Mouse (Mus musculus) limb, embryonic 14.5 days (tissue): ENCODE measurements around the gene Prdm16. TPM values are rescaled to one million over a fixed set of nuclear protein-coding genes. Genes with fewer than 3 reads are reported as not detected.

Experiments
- ATAC-seq: fragments of 200-750 bp; cut with Nextera tagmentation; 2 replicates; pipeline ENCODE4 v1.8.0; 2017; ENCODE audit warnings: low read depth, moderate number of reproducible peaks, moderate TSS enrichment; ENCODE audit not compliant: low FRiP score
- DNase-seq: peaks from one replicate; pipeline ENCODE4 v3.0.0-alpha.2; 2015; ENCODE audit warnings: low spot score
- H3K27ac ChIP-seq: fragments of 300-500 bp; sonication (generic); replicated peaks from 2 replicates; pipeline ENCODE4 v1.5.1; 2014; ENCODE audit warnings: low read depth, mild to moderate bottlenecking, low read length, moderate library complexity, mixed read lengths
- H3K27me3 ChIP-seq: fragments of 300-500 bp; sonication (generic); 2 replicates; pipeline ENCODE4 v1.6.1; 2014; ENCODE audit warnings: low read length, mixed read lengths; ENCODE audit not compliant: control insufficient read depth, insufficient read depth
- H3K36me3 ChIP-seq: fragments of 300-500 bp; sonication (generic); 2 replicates; pipeline ENCODE4 v1.6.1; 2014; ENCODE audit warnings: mild to moderate bottlenecking, low read length, moderate library complexity, mixed read lengths; ENCODE audit not compliant: control insufficient read depth, insufficient read depth
- H3K4me1 ChIP-seq: fragments of 300-500 bp; sonication (generic); 2 replicates; pipeline ENCODE4 v1.6.1; 2014; ENCODE audit warnings: antibody characterized with exemption, low read length, mixed read lengths; ENCODE audit not compliant: control insufficient read depth, insufficient read depth
- H3K4me2 ChIP-seq: fragments of 300-500 bp; sonication (generic); replicated peaks from 2 replicates; pipeline ENCODE4 v1.6.1; 2014; ENCODE audit warnings: low read depth, mild to moderate bottlenecking, low read length, moderate library complexity; ENCODE audit not compliant: severe bottlenecking
- H3K4me3 ChIP-seq: fragments of 300-500 bp; sonication (generic); replicated peaks from 2 replicates; pipeline ENCODE4 v1.5.1; 2014; ENCODE audit warnings: low read length
- H3K9ac ChIP-seq: fragments of 300-500 bp; sonication (generic); 2 replicates; pipeline ENCODE4 v1.6.1; 2014; ENCODE audit warnings: mild to moderate bottlenecking, low read depth, low read length, moderate library complexity; ENCODE audit not compliant: severe bottlenecking
- H3K9me3 ChIP-seq: fragments of 300-500 bp; sonication (generic); 2 replicates; pipeline ENCODE4 v1.6.1; 2016; ENCODE audit warnings: low read length; ENCODE audit not compliant: control insufficient read depth
- POLR2A ChIP-seq: fragments of 200-500 bp; IDR thresholded peaks from 2 replicates; pipeline ENCODE4 v1.8.0; 2012; ENCODE audit warnings: inconsistent platforms, mild to moderate bottlenecking, moderate library complexity, borderline replicate concordance; ENCODE audit not compliant: insufficient read depth, insufficient read length; ENCODE audit errors: extremely low read depth
- WGBS: fragments of 180-500 bp; shearing (Covaris S2); extraction: QIAGEN DNeasy Blood & Tissue Kit; methylation state at CpG from one replicate; pipeline ENCODE4 v1.1.7; 2014; 5-methylcytosine and 5-hydroxymethylcytosine counted together
- polyA plus RNA-seq, 2 experiments: library from polyadenylated mRNA; depleted of rRNA in 1 of 2; stranded (reverse) in 1 of 2; unstranded in 1 of 2; fragments of >200 nt; fragmentation: Nextera tagmentation in 1 of 2; extraction: Ambion mirVana in 1 of 2; gene quantifications; 2 replicates each; pipeline versions ENCODE4 v1.2.1 to v1.2.3; 2012 to 2014

The Prdm16 gene
- polyA plus RNA-seq, 2 experiments = 11.7 to 25.6 TPM

DNA sequence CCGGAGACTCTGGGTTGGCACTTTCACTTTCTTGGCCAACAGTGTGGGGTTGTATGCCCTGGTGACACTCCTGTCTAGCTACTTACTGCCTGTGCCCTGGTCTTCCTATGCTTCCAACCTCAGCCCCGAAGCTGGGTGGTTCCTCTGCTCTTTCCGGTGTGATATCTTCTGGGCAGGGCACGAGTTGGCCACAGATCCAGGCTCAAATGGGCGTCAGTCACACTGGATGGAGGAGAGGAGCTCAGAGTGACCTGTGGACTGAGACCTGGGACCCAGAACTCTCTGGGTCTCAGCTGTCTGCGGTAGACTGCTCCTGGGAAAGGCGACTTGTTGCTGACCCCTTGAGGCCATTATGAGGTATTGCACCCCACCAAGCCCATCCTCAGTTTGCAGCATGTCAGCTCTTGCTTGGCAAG, 335.2 kb downstream of the Prdm16 start, which contains the start of gene Arhgef16:
Gene Arhgef16 (minus strand): TSS at position 211 of the 416 bp plus-strand sequence.
- H3K9ac ChIP-seq = no peak within 1 kb of the TSS
- peak; percentile 56 for DNase-seq
- peaks cover 24% of the 10 kb centered on the region for H3K27me3 ChIP-seq
- 28% methylated on average over 7 of the region's 7 CpGs for WGBS
- ATAC-seq = peak; percentile 46; the same call in 1 of the 2 replicates
- H3K4me1 ChIP-seq = peaks cover 6% of the 10 kb centered on the region; the same call in 1 of the 2 replicates
- no peak; the same call in 1 of the 2 replicates for TF ChIP-seq POLR2A
- no peaks in the 10 kb centered on the region for H3K9me3 ChIP-seq
- no peaks in the 10 kb centered on the region for H3K36me3 ChIP-seq
- no peak within 1 kb of the TSS for H3K4me2 ChIP-seq
- no peak within 1 kb of the TSS for H3K4me3 ChIP-seq
- no peak within 1 kb of the TSS for H3K27ac ChIP-seq

- Histone ChIP-seq H3K4me1 (peaks cover 6% of the 10 kb centered on the region; the same call in 1 of the 2 replicates), H3K36me3 (no peaks in the 10 kb centered on the region), H3K4me3 (peak overlapping the region; percentile 50), H3K9me3 (no peaks in the 10 kb centered on the region), H3K4me2 (peak overlapping the region; percentile 93), H3K9ac (peak overlapping the region; percentile 43), H3K27ac (no peak overlapping the region), H3K27me3 (peaks cover 24% of the 10 kb centered on the region)
- 7% methylated on average over 30 of the region's 66 CpGs for WGBS
- DNase-seq = no peak
- 0 out of 2 replicates have a peak, but pooled peaks have one; percentile 24 for ATAC-seq
- TF ChIP-seq POLR2A = no peak
Observed at GRCm38 (mm10) chr4:154299541-154300271, 337.0 kb downstream of the Prdm16 start.

GRCm38 (mm10) chr4:154297761-154298160, 338.9 kb downstream of the Prdm16 start:
- H3K36me3 ChIP-seq = no peaks in the 10 kb centered on the region
- peaks cover 24% of the 10 kb centered on the region for H3K27me3 ChIP-seq
- no peaks in the 10 kb centered on the region for H3K9me3 ChIP-seq
- 38% methylated on average over 9 of the region's 9 CpGs for WGBS
- H3K27ac ChIP-seq = no peak overlapping the region
- H3K4me3 ChIP-seq = no peak overlapping the region
- TF ChIP-seq POLR2A = no peak
- ATAC-seq (no peak), DNase-seq (no peak)
- H3K4me2 ChIP-seq = no peak overlapping the region
- peaks cover 20% of the 10 kb centered on the region for H3K4me1 ChIP-seq
- H3K9ac ChIP-seq = no peak overlapping the region

DNA sequence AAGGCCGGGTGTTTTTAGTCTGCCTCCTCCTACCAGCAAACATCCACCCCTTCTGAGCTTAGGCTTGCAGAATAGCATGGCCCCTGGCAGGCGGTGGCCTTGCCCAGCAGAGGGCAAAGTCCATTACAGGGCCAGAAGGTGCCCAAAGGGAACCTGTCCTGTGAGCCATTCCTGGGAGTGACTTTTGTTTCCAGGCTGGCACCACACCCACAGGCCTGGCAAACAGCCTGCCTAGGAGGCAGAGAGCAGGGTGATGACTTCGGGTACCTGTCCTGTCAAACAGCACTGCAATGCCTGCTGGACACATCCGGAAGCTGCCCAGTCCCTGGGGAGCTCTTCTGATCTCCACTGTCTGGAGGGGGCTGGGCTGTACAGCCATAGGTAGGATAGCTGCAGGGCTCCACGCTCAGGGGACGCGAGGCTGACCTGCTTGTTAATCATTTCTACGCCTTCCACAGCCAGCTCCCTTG, 342.4 kb downstream of the Prdm16 start:
- ATAC-seq = no peak
- no peak overlapping the region for H3K4me2 ChIP-seq
- H3K27ac ChIP-seq = no peak overlapping the region
- no peaks in the 10 kb centered on the region for H3K36me3 ChIP-seq
- WGBS = 33% methylated on average over 8 of the region's 8 CpGs
- DNase-seq = no peak
- H3K4me1 ChIP-seq = peaks cover 15% of the 10 kb centered on the region
- peaks cover 3% of the 10 kb centered on the region; the same call in 1 of the 2 replicates for H3K27me3 ChIP-seq
- H3K9ac ChIP-seq = no peak overlapping the region
- no peak for TF ChIP-seq POLR2A
- no peaks in the 10 kb centered on the region for H3K9me3 ChIP-seq
- no peak overlapping the region for H3K4me3 ChIP-seq

- ATAC-seq = no peak
- DNase-seq = peak; percentile 30
Observed at GRCm38 (mm10) chr4:154293735-154294201, 342.9 kb downstream of the Prdm16 start.

More at GRCm38 (mm10) chr4:154293735-154294201, 342.9 kb downstream of the Prdm16 start:
- no peak overlapping the region for H3K4me2 ChIP-seq
- peaks cover 15% of the 10 kb centered on the region for H3K4me1 ChIP-seq
- no peak overlapping the region for H3K4me3 ChIP-seq
- no peak overlapping the region for H3K27ac ChIP-seq
- H3K9me3 ChIP-seq = no peaks in the 10 kb centered on the region
- H3K9ac ChIP-seq = no peak overlapping the region
- H3K27me3 ChIP-seq = no peaks in the 10 kb centered on the region
- 42% methylated on average over 4 of the region's 4 CpGs for WGBS
- H3K36me3 ChIP-seq = no peaks in the 10 kb centered on the region
- TF ChIP-seq POLR2A = no peak
